Mouse (Mus musculus): ENCODE measurements at regions not wholly inside any gene's neighbourhood (a gene's known extent, or its start where the extent isn't known, plus 50 kb on each side); places are given as distances from the start of the nearest gene placed in this dataset.

DNA sequence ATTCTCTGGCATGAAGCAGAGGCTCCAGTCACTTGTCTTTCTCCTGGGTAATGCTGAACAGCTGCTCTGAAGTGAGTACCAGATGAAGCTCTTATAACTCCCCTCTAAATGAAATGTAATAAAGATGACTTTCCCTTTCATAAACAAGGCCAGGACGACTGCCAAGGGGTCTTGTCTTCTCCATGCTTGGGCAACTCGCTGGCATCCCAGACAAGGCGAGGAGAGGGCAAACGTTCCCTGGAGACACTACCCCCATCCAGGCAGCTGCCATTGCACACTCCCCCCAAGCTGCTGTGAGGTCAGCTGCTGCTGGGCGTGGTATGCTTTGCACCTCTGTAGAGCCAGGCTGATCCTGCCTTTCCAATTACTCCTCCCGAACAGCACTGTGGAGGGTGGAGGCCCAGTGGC lies 63.1 kb upstream of the Cxcl12 start:
- WGBS, result 55% methylated on average over 6 of the region's 6 CpGs
- H3K4me1 ChIP-seq (ENCODE audit: control insufficient read depth, insufficient read depth, low read length), result peaks cover 2% of the 10 kb centered on the region; the same call in 1 of the 2 replicates
- no peak for TF ChIP-seq POLR2A (IDR thresholded peaks at IDR 0.05; ENCODE audit: insufficient read depth, low read depth, low read length)
- no peak for TF ChIP-seq CTCF (IDR thresholded peaks at IDR 0.05; ENCODE audit: insufficient read depth, low read depth, low read length)
- no peak overlapping the region for H3K27ac ChIP-seq (ENCODE audit: insufficient read depth, low read depth, low read length)
- no peak overlapping the region for H3K4me3 ChIP-seq (ENCODE audit: insufficient read depth, low read depth, low read length)

DNA sequence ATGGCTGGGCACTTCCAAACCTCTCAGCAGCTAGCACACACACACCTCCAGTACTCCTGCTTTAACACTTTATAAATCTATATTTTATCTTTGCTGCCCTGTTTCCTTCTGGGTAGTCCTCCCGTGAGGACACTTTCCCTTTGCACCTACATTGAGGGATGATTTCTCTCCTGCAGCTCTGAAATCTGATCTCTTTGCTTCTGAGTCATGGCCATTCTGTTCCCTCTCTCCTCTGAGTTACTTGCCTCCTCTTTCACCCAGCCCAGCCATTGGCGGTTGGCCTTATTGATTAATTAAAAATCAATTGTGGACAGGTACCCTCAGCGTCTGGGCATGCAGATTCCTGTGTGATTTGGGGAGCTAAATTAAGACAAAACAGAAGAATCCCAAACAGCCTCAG lies 58.0 kb upstream of the Cxcl12 start:
- peaks cover 1% of the 10 kb centered on the region; the same call in 1 of the 2 replicates for H3K4me1 ChIP-seq (ENCODE audit: control insufficient read depth, insufficient read depth, low read length)
- WGBS, result 77% methylated on average over 3 of the region's 3 CpGs
- no peak overlapping the region for H3K27ac ChIP-seq (ENCODE audit: insufficient read depth, low read depth, low read length)
- TF ChIP-seq CTCF (IDR thresholded peaks at IDR 0.05; ENCODE audit: insufficient read depth, low read depth, low read length) (no peak), POLR2A (IDR thresholded peaks at IDR 0.05; ENCODE audit: insufficient read depth, low read depth, low read length) (no peak)
- no peak overlapping the region for H3K4me3 ChIP-seq (ENCODE audit: insufficient read depth, low read depth, low read length)

DNA sequence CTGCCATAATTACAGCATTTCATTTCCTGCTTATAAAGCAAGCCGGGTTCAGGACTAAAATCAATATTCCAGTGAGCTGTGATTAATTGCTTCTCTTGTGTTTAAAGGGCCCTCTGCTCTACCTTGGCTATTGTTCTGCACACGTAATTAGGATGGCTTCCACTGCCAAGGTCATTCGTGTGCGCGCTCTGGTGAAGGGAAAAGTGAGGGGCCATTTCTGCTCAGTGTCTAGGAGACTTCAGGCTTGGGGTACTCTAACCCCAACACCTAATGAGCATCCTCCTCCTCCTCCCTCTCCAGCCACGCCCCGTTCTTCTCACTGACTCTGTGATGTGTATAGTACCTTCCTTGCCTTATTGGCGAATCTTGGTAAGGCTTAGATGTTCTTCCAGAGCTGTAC lies 53.5 kb upstream of the Cxcl12 start:
- no peak for TF ChIP-seq POLR2A (IDR thresholded peaks at IDR 0.05; ENCODE audit: insufficient read depth, low read depth, low read length)
- no peak overlapping the region for H3K4me3 ChIP-seq (ENCODE audit: insufficient read depth, low read depth, low read length)
- no peak overlapping the region for H3K27ac ChIP-seq (ENCODE audit: insufficient read depth, low read depth, low read length)
- no peaks in the 10 kb centered on the region for H3K4me1 ChIP-seq (ENCODE audit: control insufficient read depth, insufficient read depth, low read length)
- WGBS, result 73% methylated on average over 8 of the region's 8 CpGs

DNA sequence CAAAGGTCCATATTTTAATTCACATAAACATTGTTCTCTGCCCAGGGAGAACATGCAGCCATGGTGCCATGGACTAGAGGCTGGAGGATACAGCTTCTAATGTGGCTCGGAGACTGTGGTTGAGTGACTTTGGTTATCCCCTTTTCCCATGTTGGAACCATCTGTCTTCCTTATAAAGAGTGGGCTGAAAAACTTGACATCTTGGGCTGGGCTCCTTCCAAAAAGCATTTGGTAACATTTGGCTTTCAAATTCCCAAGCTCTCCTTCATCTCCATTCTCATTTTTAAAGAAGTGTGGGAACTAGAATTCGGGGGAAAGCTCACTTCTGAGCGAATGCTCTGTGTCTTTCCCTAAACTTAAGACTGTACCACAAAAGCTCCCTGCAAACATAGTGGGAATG lies 50.3 kb upstream of the Cxcl12 start:
- TF ChIP-seq POLR2A (IDR thresholded peaks at IDR 0.05; ENCODE audit: insufficient read depth, low read depth, low read length), result no peak
- TF ChIP-seq CTCF (IDR thresholded peaks at IDR 0.05; ENCODE audit: insufficient read depth, low read depth, low read length), result no peak
- 91% methylated on average over 3 of the region's 3 CpGs for whole genome bisulfite sequencing

More for the DNA sequence above, 50.3 kb upstream of the Cxcl12 start:
- Histone ChIP-seq H3K4me1 (ENCODE audit: control insufficient read depth, insufficient read depth, low read length) (no peaks in the 10 kb centered on the region), H3K27ac (ENCODE audit: insufficient read depth, low read depth, low read length) (no peak overlapping the region), H3K4me3 (ENCODE audit: insufficient read depth, low read depth, low read length) (no peak overlapping the region)

Measured in olfactory bulb, adult 2 months (tissue).